Mouse (Mus musculus) central nervous system, embryonic 14 days (tissue): ENCODE results near the gene Rnd1. TPM values are rescaled to one million over a fixed set of nuclear protein-coding genes. Genes with fewer than 3 reads are reported as not detected.

ENCODE experiments used
- polyA plus RNA-seq: library from polyadenylated mRNA; depleted of rRNA; stranded (reverse); fragments of >200 nt; gene quantifications from 2 replicates; pipeline ENCODE4 v1.2.3, GENCODE M21; 2012; rRNA removed

Gene Rnd1
- polyA plus RNA-seq = 13.4 and 16.2 TPM in 2 replicates

DNA sequence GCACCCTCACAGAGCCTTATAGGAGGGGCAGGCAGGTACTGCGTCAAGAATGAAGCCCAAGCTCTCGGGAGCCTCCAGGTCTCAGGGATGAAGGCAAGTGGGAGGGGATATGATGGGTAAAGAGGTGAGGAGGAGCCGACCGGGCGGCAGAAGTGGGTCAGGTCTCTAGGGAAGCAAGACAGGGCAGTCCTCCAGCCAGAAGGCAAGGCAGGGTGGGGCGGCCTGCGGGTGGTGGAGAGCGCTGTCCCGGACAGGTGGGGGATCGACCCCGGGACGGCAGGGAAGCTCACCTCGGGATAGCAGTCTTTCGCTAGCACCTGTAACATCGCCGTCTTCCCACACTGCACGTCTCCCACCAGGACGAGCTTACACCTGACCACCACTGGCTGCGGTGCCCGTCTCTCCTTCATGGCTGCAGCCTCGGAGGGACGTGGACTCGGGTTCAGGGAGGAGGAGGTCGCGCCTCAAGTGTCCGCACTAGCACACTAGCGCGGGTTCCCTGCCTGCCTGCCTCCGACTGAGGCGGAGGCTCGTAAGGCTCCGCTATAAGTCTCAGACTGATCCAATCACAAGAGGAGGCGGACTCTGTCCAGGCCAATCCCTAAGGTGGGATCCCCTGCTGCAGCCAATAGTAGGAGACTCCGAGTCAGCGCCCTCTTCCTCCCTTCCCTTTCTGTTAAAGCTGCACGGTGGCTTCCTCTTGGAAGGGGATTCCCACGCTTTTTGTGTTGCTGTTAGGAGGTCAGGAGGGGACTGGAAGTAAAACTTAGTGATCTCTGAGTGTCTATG is at the start of gene Rnd1:
Gene Rnd1, minus strand, starts transcription at position 522 of the 789 bp plus-strand sequence.

DNA sequence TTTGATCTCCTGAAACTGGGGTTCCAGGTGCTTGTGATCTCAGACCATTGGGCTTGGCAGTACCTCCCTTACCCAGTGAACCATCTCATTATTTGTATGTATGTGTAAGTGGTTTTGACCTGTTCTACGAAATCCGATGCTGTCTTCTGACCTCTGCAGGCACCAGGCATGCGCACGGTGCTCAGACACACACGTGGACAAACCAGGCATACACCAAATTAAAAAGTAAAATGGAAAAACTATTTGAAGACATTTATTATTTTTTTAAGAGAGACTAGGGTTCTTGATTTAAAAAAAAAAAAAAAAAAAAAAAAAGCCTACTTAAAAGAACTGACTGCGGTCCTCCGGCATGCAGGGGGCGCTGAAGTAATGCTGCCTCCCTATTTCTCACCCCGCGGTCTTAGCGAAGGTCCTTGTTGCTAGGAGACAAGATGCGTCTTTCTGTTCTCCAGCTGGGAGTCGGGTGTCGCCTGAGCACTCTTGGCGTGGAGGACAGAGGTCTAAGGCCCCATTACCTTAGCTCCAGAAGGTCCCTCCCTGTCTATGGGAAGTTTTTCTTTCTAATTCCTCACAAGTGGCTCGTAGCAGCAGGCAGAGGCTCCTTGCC is 30.6 kb upstream of the Rnd1 start, which contains the start of gene Ccdc65:
Gene Ccdc65, plus strand, starts transcription at position 442 of the 607 bp plus-strand sequence.

DNA sequence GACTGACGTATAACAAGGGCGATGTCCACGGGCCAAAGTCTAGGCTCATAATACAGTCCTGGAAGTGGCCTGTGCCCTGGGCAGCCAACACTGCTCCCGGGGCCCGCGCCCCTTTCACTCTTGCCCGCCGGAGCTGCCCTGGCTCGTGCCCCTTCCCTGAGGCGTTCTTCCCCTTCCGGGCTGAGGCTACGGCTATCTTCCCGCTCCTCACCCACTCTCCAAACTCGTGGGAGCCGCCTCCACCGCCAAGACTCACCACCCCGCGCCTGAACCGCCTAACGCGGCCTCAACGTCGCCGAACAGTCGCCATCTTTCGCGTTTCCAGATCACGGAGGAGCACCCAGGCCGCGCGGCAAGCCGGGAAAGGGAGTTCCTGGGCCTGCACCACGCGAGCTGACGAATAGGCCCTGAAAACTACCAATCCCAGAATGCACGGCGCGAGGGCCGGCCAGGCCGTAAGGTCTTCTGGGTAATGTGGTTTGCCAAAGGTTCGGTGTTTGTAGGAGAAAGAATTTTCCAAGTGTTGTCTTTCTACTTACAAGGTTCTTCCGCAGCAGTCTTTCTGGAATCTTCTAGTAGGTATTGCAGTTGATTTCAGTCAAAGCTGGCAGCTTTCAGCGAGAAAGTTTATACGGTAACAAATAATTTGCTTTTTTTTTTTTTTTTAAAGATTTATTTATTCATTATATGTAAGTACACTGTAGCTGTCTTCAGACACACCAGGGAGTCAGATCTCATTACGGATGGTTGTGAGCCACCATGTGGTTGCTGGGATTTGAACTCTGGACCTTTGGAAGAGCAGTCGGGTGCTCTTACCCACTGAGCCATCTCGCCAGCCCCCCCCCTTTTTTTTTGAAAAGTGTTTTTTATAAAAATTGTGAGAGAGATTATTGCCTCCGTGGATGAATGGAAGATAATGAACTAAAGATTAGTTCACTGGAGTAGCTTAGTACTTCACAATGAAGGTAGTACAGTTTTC is 14.4 kb downstream of the Rnd1 start, which contains the start of gene Ddx23:
Gene Ddx23, minus strand, starts transcription at position 328 of the 979 bp plus-strand sequence.

DNA sequence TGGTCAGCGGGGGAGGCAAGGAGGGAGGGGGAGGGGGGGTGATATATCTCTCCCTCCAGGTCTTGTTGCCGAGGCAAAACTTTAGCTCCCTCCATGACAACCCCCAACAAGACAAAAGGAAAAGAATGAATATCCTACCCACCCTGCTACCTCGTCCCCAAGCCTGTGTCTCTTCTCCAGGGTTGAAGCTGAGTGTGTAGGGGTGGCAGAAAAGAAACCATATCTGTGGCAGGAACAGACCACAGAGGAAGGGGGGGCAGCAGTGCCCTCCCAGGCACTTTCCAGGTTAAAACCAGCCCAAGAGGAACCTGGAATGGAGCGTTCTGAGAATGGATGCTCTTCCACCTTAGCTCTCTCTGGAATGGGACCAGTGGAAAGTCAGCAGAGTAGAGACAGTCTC is 46.7 kb downstream of the Rnd1 start, which contains the start of gene Cacnb3:
Gene Cacnb3, plus strand, starts transcription at position 301 of the 400 bp plus-strand sequence.

Other genes starting within 250 kb of the Rnd1 start
- gene Olfr282, start 246.2 kb downstream of the Rnd1 start, polyA plus RNA-seq = not detected in 2 replicates
- not detected in 2 replicates for gene Olfr281, start 224.9 kb downstream of the Rnd1 start, polyA plus RNA-seq
- gene OR5BS1P, start 207.6 kb downstream of the Rnd1 start, polyA plus RNA-seq = not detected in 2 replicates
- gene Lalba, start 194.7 kb downstream of the Rnd1 start, polyA plus RNA-seq = not detected in 2 replicates
- gene Olfr279, start 185.1 kb downstream of the Rnd1 start, polyA plus RNA-seq = not detected in 2 replicates
- 117 and 125 TPM in 2 replicates for gene Kansl2, start 143.2 kb downstream of the Rnd1 start, polyA plus RNA-seq
- 22.8 and 23.3 TPM in 2 replicates for gene Ccnt1, start 106.5 kb downstream of the Rnd1 start, polyA plus RNA-seq
- 0.26 TPM in 1 of 2 replicates, not detected in the other for gene 4930415O20Rik, start 106.5 kb downstream of the Rnd1 start, polyA plus RNA-seq
- gene Adcy6, start 67.4 kb downstream of the Rnd1 start, polyA plus RNA-seq = 46.7 and 54.8 TPM in 2 replicates
- gene Cacnb3, start 46.6 kb downstream of the Rnd1 start, polyA plus RNA-seq = 230 and 233 TPM in 2 replicates
- gene Ddx23, start 14.6 kb downstream of the Rnd1 start, polyA plus RNA-seq = 53.2 and 54.3 TPM in 2 replicates
- 2.3 and 2.6 TPM in 2 replicates for gene Ccdc65, start 30.7 kb upstream of the Rnd1 start, polyA plus RNA-seq
- gene Fkbp11, start 50.7 kb upstream of the Rnd1 start, polyA plus RNA-seq = 6.5 and 15.6 TPM in 2 replicates
- 99.4 and 113 TPM in 2 replicates for gene Arf3, start 85.8 kb upstream of the Rnd1 start, polyA plus RNA-seq
- 0.76 and 3.2 TPM in 2 replicates for gene Wnt10b, start 100.7 kb upstream of the Rnd1 start, polyA plus RNA-seq
- gene Wnt1, start 112.4 kb upstream of the Rnd1 start, polyA plus RNA-seq = 1.4 and 1.5 TPM in 2 replicates
- 1.6 and 1.8 TPM in 2 replicates for gene Ddn, start 132.0 kb upstream of the Rnd1 start, polyA plus RNA-seq
- gene Prkag1, start 154.1 kb upstream of the Rnd1 start, polyA plus RNA-seq = 82.9 and 88.6 TPM in 2 replicates
- gene Kmt2d, start 193.7 kb upstream of the Rnd1 start, polyA plus RNA-seq = 28.4 and 31.1 TPM in 2 replicates
- 31.8 and 35.6 TPM in 2 replicates for gene Rhebl1, start 217.1 kb upstream of the Rnd1 start, polyA plus RNA-seq
- gene Dhh, start 221.1 kb upstream of the Rnd1 start, polyA plus RNA-seq = 0.82 and 1.7 TPM in 2 replicates
- gene Lmbr1l, start 240.8 kb upstream of the Rnd1 start, polyA plus RNA-seq = 97.9 and 103 TPM in 2 replicates